Mouse (Mus musculus) ES-Bruce4 (cell line): ENCODE measurements around the gene 1700003F12Rik. TPM values are rescaled to one million over a fixed set of nuclear protein-coding genes. Genes with fewer than 3 reads are reported as not detected.

Experiments used
- H3K27ac ChIP-seq: 2 replicates; pipeline ENCODE4 v1.5.1; 2012; ENCODE audit warnings: low read length, inconsistent platforms; ENCODE audit not compliant: insufficient read depth
- H3K27me3 ChIP-seq: 2 replicates; pipeline ENCODE4 v1.6.1; 2012; ENCODE audit warnings: mild to moderate bottlenecking, low read length, inconsistent platforms; ENCODE audit not compliant: control insufficient read depth, poor library complexity, insufficient read depth, severe bottlenecking
- H3K36me3 ChIP-seq: 2 replicates; pipeline ENCODE4 v1.6.1; 2012; ENCODE audit warnings: inconsistent platforms, mild to moderate bottlenecking, low read length, moderate library complexity; ENCODE audit not compliant: control insufficient read depth, poor library complexity, insufficient read depth, severe bottlenecking
- H3K4me1 ChIP-seq: one replicate; pipeline ENCODE4 v1.8.1; 2011; ENCODE audit warnings: low read length; ENCODE audit not compliant: control insufficient read depth, insufficient read depth
- H3K4me3 ChIP-seq: 2 replicates; pipeline ENCODE4 v1.5.1; 2011; ENCODE audit warnings: low read depth, mild to moderate bottlenecking, low read length
- H3K9ac ChIP-seq: 2 replicates; pipeline ENCODE4 v1.6.1; 2012; ENCODE audit warnings: low read depth, mild to moderate bottlenecking, inconsistent platforms; ENCODE audit not compliant: poor library complexity, severe bottlenecking
- H3K9me3 ChIP-seq: replicated peaks from 2 replicates; pipeline ENCODE4 v1.6.1; 2012; ENCODE audit warnings: mild to moderate bottlenecking, low read length, inconsistent platforms; ENCODE audit not compliant: control insufficient read depth, poor library complexity, insufficient read depth, severe bottlenecking
- CTCF ChIP-seq: IDR thresholded peaks from one replicate; pipeline ENCODE4 v1.8.1; 2011; ENCODE audit warnings: low read depth, low read length
- EP300 ChIP-seq: IDR thresholded peaks from 2 replicates; pipeline ENCODE4 v1.6.1; 2011; ENCODE audit warnings: low read depth, low read length; ENCODE audit not compliant: insufficient read depth
- POLR2A ChIP-seq: IDR thresholded peaks from one replicate; pipeline ENCODE4 v1.8.1; 2011; ENCODE audit warnings: low read length; ENCODE audit not compliant: insufficient read depth
- polyA plus RNA-seq: library from polyadenylated mRNA; stranded (reverse); fragments of >200 nt; gene quantifications from 2 replicates; pipeline ENCODE4 v1.2.4, GENCODE M21; 2011; ENCODE audit warnings: low read depth; ENCODE audit not compliant: missing spikeins, insufficient read depth, insufficient read length

Gene 1700003F12Rik
- polyA plus RNA-seq, 1 experiment = not detected

- Histone ChIP-seq H3K4me3 (no peak overlapping the region), H3K27me3 (no peaks in the 10 kb centered on the region), H3K9me3 (no peaks in the 10 kb centered on the region), H3K4me1 (peaks cover 3% of the 10 kb centered on the region), H3K27ac (no peak overlapping the region), H3K9ac (no peak overlapping the region), H3K36me3 (no peaks in the 10 kb centered on the region)
- TF ChIP-seq CTCF (no peak), POLR2A (no peak), EP300 (0 out of 2 replicates have a peak, but pooled peaks have one; percentile 52)
These were observed 30.2 kb downstream of the 1700003F12Rik start for GRCm38 (mm10) chr2:154576876-154577743.

- no peak overlapping the region for H3K27ac ChIP-seq
- no peaks in the 10 kb centered on the region for H3K9me3 ChIP-seq
- H3K4me1 ChIP-seq = peaks cover 3% of the 10 kb centered on the region
- TF ChIP-seq POLR2A (no peak), EP300 (no peak), CTCF (no peak)
- no peak overlapping the region for H3K9ac ChIP-seq
- H3K27me3 ChIP-seq = no peaks in the 10 kb centered on the region
- no peak overlapping the region for H3K4me3 ChIP-seq
- H3K36me3 ChIP-seq = no peaks in the 10 kb centered on the region
These were observed 30.8 kb downstream of the 1700003F12Rik start for GRCm38 (mm10) chr2:154577744-154578067.

DNA sequence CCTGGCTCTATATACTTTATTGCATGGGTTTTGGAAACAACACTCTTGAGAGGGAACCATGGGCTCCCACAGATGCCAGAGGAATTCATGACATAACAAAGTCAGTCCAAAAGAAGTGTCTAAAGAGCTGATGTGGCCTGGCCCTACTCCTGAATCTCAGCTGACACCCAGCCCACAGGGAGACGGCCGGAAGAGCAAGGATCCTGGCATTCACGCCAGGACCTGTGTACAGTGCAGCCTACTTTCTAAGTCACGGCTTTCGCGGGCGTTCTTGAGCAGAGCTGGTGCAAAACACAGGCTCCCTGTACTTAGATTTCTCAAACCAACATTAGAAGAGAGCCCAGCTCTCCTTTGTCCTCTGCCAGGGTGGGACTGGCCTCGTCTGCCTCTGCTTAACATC, 33.7 kb downstream of the 1700003F12Rik start:
- Histone ChIP-seq H3K9ac (no peak overlapping the region), H3K4me3 (no peak overlapping the region), H3K4me1 (peaks cover 3% of the 10 kb centered on the region), H3K27me3 (no peaks in the 10 kb centered on the region), H3K36me3 (no peaks in the 10 kb centered on the region), H3K9me3 (no peaks in the 10 kb centered on the region), H3K27ac (no peak overlapping the region)
- TF ChIP-seq EP300 (no peak), POLR2A (no peak), CTCF (no peak)

DNA sequence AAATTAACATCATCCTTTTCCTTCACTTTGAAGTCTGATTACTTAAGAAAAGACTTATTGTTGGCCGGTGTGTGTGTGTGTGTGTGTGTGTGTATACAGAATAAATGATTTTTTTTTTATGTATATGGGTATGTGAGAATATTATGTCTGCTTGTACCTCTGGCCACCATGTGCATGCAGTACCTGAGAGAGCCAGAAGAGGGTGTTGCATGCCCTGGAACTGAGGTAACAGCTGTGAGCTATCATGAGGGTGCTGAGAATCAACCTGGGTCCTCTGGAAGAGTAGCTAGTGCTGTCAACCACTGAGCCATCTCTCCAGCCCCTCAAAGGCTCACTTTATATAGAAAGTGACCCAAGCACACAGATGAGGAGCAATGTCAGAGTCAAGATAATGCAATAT, 34.5 kb downstream of the 1700003F12Rik start:
- Histone ChIP-seq H3K36me3 (no peaks in the 10 kb centered on the region), H3K4me1 (peaks cover 2% of the 10 kb centered on the region), H3K9ac (no peak overlapping the region), H3K4me3 (no peak overlapping the region), H3K27ac (no peak overlapping the region), H3K9me3 (no peaks in the 10 kb centered on the region), H3K27me3 (no peaks in the 10 kb centered on the region)
- TF ChIP-seq EP300 = no peak
- TF ChIP-seq POLR2A = no peak
- peak; percentile 41 for TF ChIP-seq CTCF

DNA sequence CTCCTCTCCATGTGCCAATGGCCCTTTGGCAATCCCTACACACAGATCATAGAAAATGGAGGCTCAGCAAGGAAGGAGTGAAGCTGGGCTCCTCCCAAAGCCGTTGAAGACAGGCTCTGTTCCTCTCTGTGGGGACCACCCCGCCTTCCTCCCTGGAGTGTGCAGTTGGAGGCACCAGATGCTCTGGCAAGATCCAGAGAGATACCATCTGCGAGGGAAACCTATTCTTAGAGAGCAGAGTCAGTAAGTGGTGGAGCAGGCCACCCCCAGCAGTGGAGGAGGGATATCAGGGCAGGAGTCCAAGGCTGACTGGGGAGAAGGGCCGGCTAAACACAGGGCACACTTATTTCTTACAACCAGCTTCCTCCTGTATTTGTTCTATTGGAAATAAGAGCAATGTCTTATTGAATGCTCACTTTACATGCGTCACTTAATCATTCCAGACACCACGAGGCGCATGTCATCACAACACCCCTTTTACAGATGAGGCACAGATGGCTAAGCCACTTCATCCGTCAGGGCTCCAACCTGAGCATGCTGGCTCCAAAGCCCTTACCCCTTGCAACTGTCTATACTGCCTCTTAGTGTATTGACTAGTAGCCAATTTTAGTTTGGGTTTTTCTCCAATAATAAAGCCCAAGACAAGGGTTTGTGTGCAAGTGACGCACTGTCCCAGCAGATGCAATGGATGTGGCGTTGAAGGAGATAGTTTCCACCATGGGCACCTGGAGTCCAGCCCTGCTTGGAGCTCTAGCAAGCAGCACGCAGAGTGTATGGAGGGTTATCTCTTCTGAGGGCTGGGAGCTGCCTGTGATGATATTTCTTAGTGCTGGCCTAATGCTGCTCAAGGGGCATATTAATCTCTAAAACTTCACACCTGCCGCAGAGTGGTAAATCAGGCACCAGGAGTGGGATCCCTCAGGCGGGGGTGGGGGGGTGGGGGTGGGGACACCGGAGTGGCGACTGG, 37.3 kb downstream of the 1700003F12Rik start:
- Histone ChIP-seq H3K36me3 (no peaks in the 10 kb centered on the region), H3K27ac (no peak overlapping the region), H3K9me3 (no peaks in the 10 kb centered on the region), H3K9ac (no peak overlapping the region), H3K4me3 (no peak overlapping the region), H3K4me1 (no peaks in the 10 kb centered on the region), H3K27me3 (no peaks in the 10 kb centered on the region)
- TF ChIP-seq POLR2A = no peak
- TF ChIP-seq CTCF = no peak
- TF ChIP-seq EP300 = no peak
